8 mouse cellular contexts compared by ENCODE assay signal in genomic region chr2:144011080-144011551, GRCm38 (mm10). TPM values are rescaled to one million over a fixed set of nuclear protein-coding genes. Genes with fewer than 3 reads are reported as not detected.
DNase-seq lines count a peak whose midpoint lies in the region; ATAC-seq and TF ChIP-seq lines count a peak whose summit lies in the region.

Rrbp1 (minus strand) TSS chr2:144011263.

- peaks cover 21% of the 10 kb centered on the region for H3K4me1 ChIP-seq in erythroblast, embryonic 14.5 days (ENCODE audit: control insufficient read depth)
- peaks cover 13% of the 10 kb centered on the region for H3K4me1 ChIP-seq in heart, embryonic 11.5 days (ENCODE audit: control insufficient read depth, insufficient read depth, low read length)
- H3K4me1 ChIP-seq in kidney, embryonic 16.5 days (ENCODE audit: insufficient read depth, low read length): peaks cover 34% of the 10 kb centered on the region
- H3K4me1 ChIP-seq in liver, adult 2 months (ENCODE audit: control insufficient read depth, insufficient read depth, low read length): peaks cover 34% of the 10 kb centered on the region

- peak within 1 kb of the TSS; percentile 95 for H3K9ac ChIP-seq in heart, embryonic 11.5 days (ENCODE audit: low read depth, low read length)
- H3K9ac ChIP-seq in kidney, embryonic 16.5 days (replicated peaks; ENCODE audit: low read length): peak within 1 kb of the TSS; percentile 90
- H3K9ac ChIP-seq in liver, adult 2 months (ENCODE audit: low read depth, low read length): peak within 1 kb of the TSS; percentile 99

- peak within 1 kb of the TSS; percentile 96 for H3K27ac ChIP-seq in heart, embryonic 11.5 days (ENCODE audit: low read depth, low read length)
- peak within 1 kb of the TSS; percentile 96 for H3K27ac ChIP-seq in kidney, embryonic 16.5 days (ENCODE audit: low read length)
- H3K27ac ChIP-seq in liver, adult 2 months (replicated peaks; ENCODE audit: insufficient read depth, low read depth, low read length): peak within 1 kb of the TSS; percentile 96

- peak; percentile 81 for TF ChIP-seq POLR2A in brain, embryonic 14.5 days (IDR thresholded peaks at IDR 0.05; ENCODE audit: borderline replicate concordance, extremely low read depth, insufficient read depth, insufficient read length, poor library complexity, severe bottlenecking)
- peak; percentile 96 for TF ChIP-seq POLR2A in liver, adult 2 months (IDR thresholded peaks at IDR 0.05; ENCODE audit: extremely low read depth, insufficient read depth, low read length)
- peak; percentile 99 for TF ChIP-seq POLR2A in myocyte (IDR thresholded peaks at IDR 0.05; ENCODE audit: insufficient read length, low read depth)

- DNase-seq in brain, embryonic 14.5 days (ENCODE audit: low read depth): peak; percentile 99
- peak; percentile 91 for DNase-seq in liver, adult 2 months (ENCODE audit: extremely low read depth, low read depth, low spot score)
- peak; percentile 99 for DNase-seq in splenic B cell, adult 2 months (ENCODE audit: low read depth, low spot score)

- H3K36me3 ChIP-seq in C2C12 (ENCODE audit: control insufficient read depth, insufficient read depth) (peaks cover 23% of the 10 kb centered on the region), myocyte (ENCODE audit: control insufficient read depth, insufficient read depth) (no peaks in the 10 kb centered on the region)
- H3K36me3 ChIP-seq in erythroblast, embryonic 14.5 days (ENCODE audit: control insufficient read depth): peaks cover 4% of the 10 kb centered on the region; the same call in 1 of the 2 replicates
- no peaks in the 10 kb centered on the region for H3K36me3 ChIP-seq in heart, embryonic 11.5 days (ENCODE audit: control insufficient read depth, insufficient read depth, low read length)
- 0 out of 2 replicates have a peak, but pooled peaks cover 2% of the 10 kb centered on the region for H3K36me3 ChIP-seq in kidney, embryonic 16.5 days (ENCODE audit: insufficient read depth, low read length)
- H3K36me3 ChIP-seq in liver, adult 2 months (ENCODE audit: control insufficient read depth, insufficient read depth, low read length): peaks cover 2% of the 10 kb centered on the region; the same call in 1 of the 2 replicates
- no peaks in the 10 kb centered on the region for H3K36me3 ChIP-seq in splenic B cell, adult 2 months (ENCODE audit: control insufficient read depth, insufficient read depth, low read length, poor library complexity, severe bottlenecking)

- no peaks in the 10 kb centered on the region for H3K9me3 ChIP-seq in erythroblast, embryonic 14.5 days (ENCODE audit: control insufficient read depth, low read length)
- no peaks in the 10 kb centered on the region for H3K9me3 ChIP-seq in heart, embryonic 11.5 days (replicated peaks; ENCODE audit: control insufficient read depth, low read length)
- no peaks in the 10 kb centered on the region for H3K9me3 ChIP-seq in kidney, embryonic 16.5 days (ENCODE audit: low read length)

- H3K27me3 ChIP-seq in C2C12 (ENCODE audit: control insufficient read depth, insufficient read depth, insufficient read length): no peaks in the 10 kb centered on the region
- H3K27me3 ChIP-seq in erythroblast, embryonic 14.5 days (ENCODE audit: control insufficient read depth): no peaks in the 10 kb centered on the region
- H3K27me3 ChIP-seq in heart, embryonic 11.5 days (ENCODE audit: control insufficient read depth, insufficient read depth, low read length): no peaks in the 10 kb centered on the region
- no peaks in the 10 kb centered on the region for H3K27me3 ChIP-seq in kidney, embryonic 16.5 days (ENCODE audit: insufficient read depth, low read length)
- H3K27me3 ChIP-seq in liver, adult 2 months (ENCODE audit: control insufficient read depth, insufficient read depth, low read length): no peaks in the 10 kb centered on the region
- no peaks in the 10 kb centered on the region for H3K27me3 ChIP-seq in myocyte (ENCODE audit: control insufficient read depth, insufficient read depth, insufficient read length)
- H3K27me3 ChIP-seq in splenic B cell, adult 2 months (ENCODE audit: control insufficient read depth, insufficient read depth, low read length, poor library complexity, severe bottlenecking): no peaks in the 10 kb centered on the region

- no peak for TF ChIP-seq CTCF in C2C12 (IDR thresholded peaks at IDR 0.05; ENCODE audit: control insufficient read depth, insufficient read depth, insufficient read length)
- no peak for TF ChIP-seq CTCF in brain, embryonic 14.5 days (IDR thresholded peaks at IDR 0.05; ENCODE audit: borderline replicate concordance, extremely low read depth, insufficient read depth, insufficient read length)
- no peak for TF ChIP-seq CTCF in liver, adult 2 months (IDR thresholded peaks at IDR 0.05; ENCODE audit: low read depth, low read length)

- H3K79me3 ChIP-seq in C2C12 (ENCODE audit: low read depth): peaks cover 39% of the 10 kb centered on the region

- WGBS in heart, embryonic 11.5 days (ENCODE audit: insufficient replicate concordance): under 1% methylated on average over 53 of the region's 53 CpGs
- WGBS in kidney, embryonic 16.5 days: 0% methylated on average over 53 of the region's 53 CpGs
- under 1% methylated on average over 52 of the region's 53 CpGs for WGBS in liver, adult 2 months

- H3K79me2 ChIP-seq in C2C12 (ENCODE audit: control insufficient read depth, insufficient read depth) (peaks cover 48% of the 10 kb centered on the region), myocyte (ENCODE audit: control insufficient read depth, insufficient read depth) (peaks cover 41% of the 10 kb centered on the region)
- H3K79me2 ChIP-seq in liver, adult 2 months (ENCODE audit: control insufficient read depth, insufficient read depth, low read length): peaks cover 23% of the 10 kb centered on the region

- peak within 1 kb of the TSS; percentile 74 for H3K4me3 ChIP-seq in C2C12 (ENCODE audit: insufficient read depth, poor library complexity, severe bottlenecking)
- H3K4me3 ChIP-seq in erythroblast, embryonic 14.5 days (replicated peaks): peak within 1 kb of the TSS; percentile 91
- H3K4me3 ChIP-seq in heart, embryonic 11.5 days (ENCODE audit: low read depth, low read length): peak within 1 kb of the TSS; percentile 94
- H3K4me3 ChIP-seq in kidney, embryonic 16.5 days (ENCODE audit: low read length): peak within 1 kb of the TSS; percentile 81
- peak within 1 kb of the TSS; percentile 82 for H3K4me3 ChIP-seq in liver, adult 2 months (ENCODE audit: insufficient read depth, low read depth, low read length)
- peak within 1 kb of the TSS; percentile 36 for H3K4me3 ChIP-seq in myocyte

- peak; percentile 99 for ATAC-seq in heart, embryonic 11.5 days (replicated peaks; ENCODE audit: insufficient number of reproducible peaks, low FRiP score, low TSS enrichment)
- peak; percentile 98 for ATAC-seq in kidney, embryonic 16.5 days (ENCODE audit: low FRiP score, low TSS enrichment)

- peak within 1 kb of the TSS; percentile 83 for H3K4me2 ChIP-seq in heart, embryonic 11.5 days
- peak within 1 kb of the TSS; percentile 60 for H3K4me2 ChIP-seq in kidney, embryonic 16.5 days (replicated peaks; ENCODE audit: low read depth, low read length)
- H3K4me2 ChIP-seq in myocyte (ENCODE audit: low read depth): peak within 1 kb of the TSS; percentile 75

- H3ac ChIP-seq in C2C12 (ENCODE audit: control insufficient read depth, insufficient read length, low read depth) (peak within 1 kb of the TSS; percentile 68), myocyte (ENCODE audit: control insufficient read depth, insufficient read length) (peak within 1 kb of the TSS; percentile 99)

TF ChIP-seq in C2C12, 6 proteins besides CTCF, POLR2A, EP300 and RAD21:
- no peak for TF ChIP-seq MYOG (IDR thresholded peaks at IDR 0.05; ENCODE audit: control insufficient read depth, extremely low read depth, insufficient read length)
- no peak for TF ChIP-seq FOSL1 (IDR thresholded peaks at IDR 0.05; ENCODE audit: insufficient read depth, low read length, poor library complexity, severe bottlenecking)
- no peak for TF ChIP-seq CEBPB (IDR thresholded peaks at IDR 0.05; ENCODE audit: low read depth)
- TF ChIP-seq USF1 (IDR thresholded peaks at IDR 0.05; ENCODE audit: low read depth): no peak
- no peak for TF ChIP-seq MAX (IDR thresholded peaks at IDR 0.05)
- no peak for TF ChIP-seq MYOD1 (IDR thresholded peaks at IDR 0.05; ENCODE audit: control insufficient read depth, insufficient read length, low read depth)

TF ChIP-seq in myocyte, 11 proteins besides CTCF, POLR2A, EP300 and RAD21:
- TF ChIP-seq POLR2AphosphoS2 (IDR thresholded peaks at IDR 0.05; ENCODE audit: insufficient read length, low read depth) (peak; percentile 97), MYOG (IDR thresholded peaks at IDR 0.05; ENCODE audit: control insufficient read depth in 1 of 3, insufficient read depth in 1 of 3, insufficient read length in 2 of 3, low read depth in 2 of 3) (peak in 2 of 3 experiments; percentile 40 to 45), SRF (IDR thresholded peaks at IDR 0.05; ENCODE audit: control insufficient read depth, insufficient read length, low read depth) (peak; percentile 66), MAX (IDR thresholded peaks at IDR 0.05; ENCODE audit: low read depth) (no peak), MYOD1 (IDR thresholded peaks at IDR 0.05; ENCODE audit: control insufficient read depth in 1 of 3, insufficient read length in 2 of 3, low read depth in 2 of 3) (peak in 2 of 3 experiments; percentile 9 to 60), REST (IDR thresholded peaks at IDR 0.05; ENCODE audit: insufficient read depth, insufficient read length) (peak; percentile 54), CEBPB (IDR thresholded peaks at IDR 0.05; ENCODE audit: insufficient read depth, poor library complexity, severe bottlenecking) (no peak)

RNA-seq across cellular contexts. Expression of gene Rrbp1, which starts in this region (rescaled TPM):
- polyA plus RNA-seq in C2C12 (2012; fragmentation: generic; extraction: Trizol) (121 TPM), myocyte (2012; fragmentation: generic; extraction: Trizol) (127 TPM)
- polyA plus RNA-seq in brain, embryonic 14.5 days (2012; rRNA removed): 35.1 and 66.2 TPM in 2 replicates
- 4.5 and 4.6 TPM in 2 replicates for polyA plus RNA-seq in erythroblast, embryonic 14.5 days (2012)
- 56.4 and 64.8 TPM in 2 replicates for polyA plus RNA-seq in heart, embryonic 11.5 days (2014; fragmentation: Nextera tagmentation; extraction: Ambion mirVana)
- 66.7 and 78.0 TPM in 2 replicates for polyA plus RNA-seq in kidney, embryonic 16.5 days (2015; fragmentation: Nextera tagmentation; extraction: Ambion mirVana)
- 141 and 147 TPM in 2 replicates for total RNA-seq in liver, adult 2 months (2014; rRNA removed)
- polyA plus RNA-seq in liver, adult 2 months (2012; rRNA removed): 67.4 and 109 TPM in 2 replicates

Comparison
In these comparisons a context has a peak if more than half of its experiments do, and no peak if none do; other contexts are left out.
1. Peak in every context shown above with its lines: DNase-seq, ATAC-seq, H3K4me3 ChIP-seq and H3K27ac ChIP-seq.
2. H3K4me3 ChIP-seq: peak in every context shown above with its lines; median percentile 94 in heart, embryonic 11.5 days; 91 in erythroblast, embryonic 14.5 days; 82 in liver, adult 2 months; 81 in kidney, embryonic 16.5 days; 74 in C2C12; 36 in myocyte.